Mouse (Mus musculus) erythroblast, embryonic 14.5 days (primary cell): ENCODE data around the gene Adamtsl5. TPM values are rescaled to one million over a fixed set of nuclear protein-coding genes. Genes with fewer than 3 reads are reported as not detected.
A peak's percentile ranks its signal among the peaks of the same experiment; 100 is the strongest.

Source experiments
- H3K27me3 ChIP-seq: 2 replicates; pipeline ENCODE4 v1.6.1; 2012; ENCODE audit warnings: inconsistent platforms; ENCODE audit not compliant: control insufficient read depth
- H3K36me3 ChIP-seq: 2 replicates; pipeline ENCODE4 v1.6.1; 2012; ENCODE audit warnings: mild to moderate bottlenecking, inconsistent platforms; ENCODE audit not compliant: control insufficient read depth
- H3K4me1 ChIP-seq: 2 replicates; pipeline ENCODE4 v1.6.1; 2012; ENCODE audit warnings: inconsistent platforms; ENCODE audit not compliant: control insufficient read depth
- H3K4me3 ChIP-seq: replicated peaks from 2 replicates; pipeline ENCODE3; 2012; ENCODE audit warnings: moderate library complexity, mild to moderate bottlenecking, inconsistent platforms
- H3K9me3 ChIP-seq: 2 replicates; pipeline ENCODE4 v1.6.1; 2012; ENCODE audit warnings: low read length, inconsistent platforms, mixed read lengths; ENCODE audit not compliant: control insufficient read depth
- GATA1 ChIP-seq: IDR thresholded peaks from 2 replicates; pipeline ENCODE4 v1.6.1; 2012; ENCODE audit warnings: low read length, inconsistent platforms, mixed read lengths
- TAL1 ChIP-seq: IDR thresholded peaks from 3 replicates; pipeline ENCODE4 v1.6.1; 2012; ENCODE audit warnings: low read length, inconsistent platforms, mixed read lengths
- polyA plus RNA-seq: library from polyadenylated mRNA; stranded (reverse); fragments of >175 nt; gene quantifications from 2 replicates; pipeline ENCODE4 v1.2.3, GENCODE M21; 2012

The Adamtsl5 gene
- 2.2 and 2.6 TPM in 2 replicates for polyA plus RNA-seq

DNA sequence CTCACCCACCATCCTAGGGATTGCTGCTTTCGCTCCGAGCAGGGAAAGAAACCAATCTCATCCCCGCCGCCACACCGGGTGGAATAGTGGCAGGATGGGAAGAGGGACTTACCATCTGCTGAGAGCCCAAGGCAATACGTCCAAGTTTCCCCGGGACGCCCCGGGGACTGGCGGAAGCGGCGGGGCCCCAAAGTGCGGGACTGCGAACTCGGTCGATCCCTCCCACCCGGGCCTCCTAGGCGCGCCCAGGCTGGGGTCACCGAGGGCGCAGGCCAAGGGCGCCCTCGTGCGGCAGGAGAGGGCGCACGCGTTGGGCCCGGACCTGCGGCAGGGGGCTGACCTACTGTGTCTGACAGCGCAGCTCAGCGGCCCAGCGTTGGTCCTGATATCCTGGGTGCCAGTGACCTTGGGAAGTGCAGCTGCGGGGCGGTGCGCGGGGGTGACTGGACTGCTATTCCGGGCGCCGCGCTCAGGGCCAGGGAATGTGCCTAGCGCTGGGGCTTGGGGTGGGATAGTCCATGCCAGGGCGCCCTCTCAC, at the start of gene Adamtsl5:
TSS of gene Adamtsl5 (minus strand) at position 169 of the 538 bp plus-strand sequence.
- Histone ChIP-seq H3K27me3 (peaks cover 72% of the 10 kb centered on the region), H3K4me3 (peak within 1 kb of the TSS; percentile 69), H3K9me3 (no peaks in the 10 kb centered on the region), H3K36me3 (no peaks in the 10 kb centered on the region), H3K4me1 (peaks cover 63% of the 10 kb centered on the region)
- no peak for TF ChIP-seq GATA1
- no peak for TF ChIP-seq TAL1

DNA sequence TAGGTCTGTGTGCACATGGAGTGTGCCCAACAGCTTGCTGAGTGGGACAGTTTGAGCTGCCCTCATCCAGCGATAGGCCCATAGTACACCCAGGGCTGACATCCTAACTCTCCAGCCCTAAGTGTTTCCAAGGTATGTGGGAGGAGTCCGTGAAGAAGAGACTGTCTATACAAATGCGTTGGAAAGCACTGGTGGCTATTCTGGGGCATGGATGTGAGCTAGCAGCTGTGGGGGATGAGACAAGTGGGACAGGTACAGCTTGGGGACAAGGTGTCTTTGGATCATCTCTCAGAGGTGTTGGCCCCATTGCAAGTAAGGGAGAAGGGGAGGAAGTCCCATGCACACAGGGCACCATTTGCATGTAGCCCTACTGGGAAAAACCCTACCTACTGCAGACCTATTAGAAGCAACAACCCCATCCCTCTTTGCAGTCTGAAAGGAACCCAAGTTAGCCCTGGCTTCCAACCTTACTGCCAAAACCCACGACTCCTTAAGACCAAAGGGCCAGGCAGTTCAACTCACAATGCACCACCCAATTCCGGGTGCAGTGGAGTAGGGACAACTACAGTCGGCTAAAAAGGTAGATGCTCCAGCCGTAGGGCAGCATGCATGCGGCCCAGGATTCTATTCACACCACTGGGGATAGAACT, 49.4 kb upstream of the Adamtsl5 start:
- Histone ChIP-seq H3K9me3 (no peaks in the 10 kb centered on the region), H3K36me3 (peaks cover 73% of the 10 kb centered on the region), H3K4me1 (peaks cover 57% of the 10 kb centered on the region), H3K4me3 (peak overlapping the region; percentile 80), H3K27me3 (no peaks in the 10 kb centered on the region)
- no peak for TF ChIP-seq TAL1
- TF ChIP-seq GATA1, result no peak

DNA sequence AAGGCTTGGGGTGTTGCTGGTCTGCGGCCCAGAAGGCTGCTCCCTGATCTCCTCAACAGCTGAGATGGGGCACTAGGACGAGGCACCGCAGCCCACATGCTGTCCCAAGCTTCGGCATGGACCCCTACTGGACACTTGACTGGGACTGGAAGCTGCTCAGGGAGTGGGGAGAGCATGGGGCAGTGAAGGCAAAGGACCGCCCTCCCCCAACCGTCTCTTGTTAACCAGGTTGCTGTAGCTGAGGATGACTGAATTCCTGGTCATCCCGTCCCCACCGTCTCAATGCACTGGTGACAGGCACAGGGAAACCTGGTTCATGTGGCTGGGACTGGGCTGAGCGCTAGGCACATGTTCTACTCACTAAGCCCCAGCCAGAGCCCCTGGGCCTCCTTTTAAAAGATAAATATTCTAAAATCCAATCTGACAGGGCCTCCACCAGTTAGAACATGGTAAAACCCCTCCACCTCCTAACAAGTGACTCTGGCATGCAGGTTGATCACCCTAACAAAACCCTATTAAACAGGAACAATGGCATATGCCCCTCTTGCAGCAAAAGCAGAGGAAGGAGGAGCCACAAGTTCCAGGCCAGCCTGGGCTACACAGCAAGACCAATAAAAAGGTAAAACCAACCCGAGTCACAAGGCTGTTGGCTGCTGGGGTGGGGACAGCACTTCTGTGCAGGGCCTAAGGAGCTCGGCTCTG, 48.8 kb upstream of the Adamtsl5 start:
- H3K9me3 ChIP-seq, result no peaks in the 10 kb centered on the region
- H3K4me1 ChIP-seq, result peaks cover 61% of the 10 kb centered on the region
- no peaks in the 10 kb centered on the region for H3K27me3 ChIP-seq
- TF ChIP-seq TAL1 (no peak), GATA1 (no peak)
- H3K4me3 ChIP-seq, result peak overlapping the region; percentile 80
- peaks cover 73% of the 10 kb centered on the region for H3K36me3 ChIP-seq

DNA sequence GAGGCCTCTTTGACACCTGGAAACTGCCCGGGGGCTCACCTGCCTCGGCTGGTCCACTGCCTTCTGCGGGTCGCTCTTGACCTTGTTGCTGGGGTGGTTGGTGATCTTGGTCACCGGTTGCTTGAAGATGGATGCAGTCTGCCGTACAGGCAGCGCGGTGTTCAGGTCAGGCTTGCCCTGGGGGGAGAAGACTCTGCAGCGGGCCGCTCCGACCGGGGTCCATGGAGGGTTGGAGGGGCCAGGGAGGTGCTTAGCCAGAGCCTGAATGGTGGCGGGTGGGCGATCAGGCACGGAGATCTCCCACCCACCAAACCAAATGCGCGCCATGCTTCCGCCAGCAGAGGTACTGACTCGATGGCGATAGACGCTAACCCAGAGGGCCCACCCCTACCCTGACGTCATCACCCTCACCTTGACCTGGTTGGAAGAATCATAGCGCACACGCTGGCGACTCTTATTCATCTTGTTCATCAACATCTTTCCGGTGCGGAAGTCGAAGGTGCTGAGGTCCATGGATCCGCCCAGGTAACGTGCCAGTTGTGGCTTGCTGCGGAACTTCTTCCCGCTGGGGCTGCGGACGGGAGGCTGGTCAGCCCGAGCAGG, 46.9 kb upstream of the Adamtsl5 start:
- Histone ChIP-seq H3K4me1 (peaks cover 52% of the 10 kb centered on the region), H3K9me3 (no peaks in the 10 kb centered on the region), H3K36me3 (peaks cover 76% of the 10 kb centered on the region), H3K27me3 (no peaks in the 10 kb centered on the region), H3K4me3 (no peak overlapping the region)
- no peak for TF ChIP-seq GATA1
- TF ChIP-seq TAL1, result no peak

DNA sequence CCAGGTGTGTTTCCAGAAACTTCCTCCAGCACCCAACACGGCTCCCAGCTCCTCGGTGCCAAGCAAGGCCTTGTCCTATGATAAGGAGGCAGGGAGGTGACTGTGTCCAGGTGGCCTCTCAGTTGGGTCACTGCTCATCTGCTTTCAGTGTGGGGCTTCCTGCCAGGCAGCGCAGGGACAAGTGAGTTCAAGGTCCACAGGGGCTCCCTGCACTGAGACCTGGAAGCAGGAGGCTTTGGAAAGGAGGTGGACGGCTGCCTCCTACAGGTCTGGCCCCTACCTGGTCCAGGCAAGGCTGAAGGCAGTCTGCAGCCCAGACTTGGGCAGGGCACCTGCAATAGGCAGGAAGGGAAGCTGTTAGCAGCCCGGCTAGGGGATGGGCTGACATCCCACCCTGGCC, 44.5 kb upstream of the Adamtsl5 start:
- Histone ChIP-seq H3K4me1 (peaks cover 51% of the 10 kb centered on the region), H3K36me3 (peaks cover 76% of the 10 kb centered on the region), H3K27me3 (no peaks in the 10 kb centered on the region), H3K9me3 (no peaks in the 10 kb centered on the region), H3K4me3 (no peak overlapping the region)
- TF ChIP-seq GATA1 (no peak), TAL1 (no peak)

DNA sequence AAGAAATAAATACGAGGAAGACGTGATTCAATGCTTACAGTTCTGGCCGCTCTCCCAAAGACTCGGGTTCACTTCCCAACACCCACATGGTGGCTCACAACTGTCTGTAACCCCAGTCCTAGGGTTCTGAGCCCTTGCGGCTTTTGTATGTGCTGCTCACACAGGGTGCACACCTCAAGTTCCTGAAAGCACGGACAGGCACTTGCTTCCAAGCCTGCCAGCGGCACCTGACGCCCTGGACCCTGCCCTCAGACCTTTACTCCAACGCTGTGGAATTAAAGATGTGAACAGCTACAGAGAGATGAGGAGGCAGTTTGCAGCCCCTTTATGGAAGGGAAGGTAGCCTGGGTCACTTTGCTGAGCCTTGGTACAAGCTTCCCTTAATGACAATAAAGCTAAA, 42.5 kb upstream of the Adamtsl5 start:
- Histone ChIP-seq H3K4me3 (no peak overlapping the region), H3K4me1 (peaks cover 50% of the 10 kb centered on the region), H3K36me3 (peaks cover 57% of the 10 kb centered on the region), H3K27me3 (peaks cover 12% of the 10 kb centered on the region), H3K9me3 (no peaks in the 10 kb centered on the region)
- TF ChIP-seq GATA1 (no peak), TAL1 (no peak)

DNA sequence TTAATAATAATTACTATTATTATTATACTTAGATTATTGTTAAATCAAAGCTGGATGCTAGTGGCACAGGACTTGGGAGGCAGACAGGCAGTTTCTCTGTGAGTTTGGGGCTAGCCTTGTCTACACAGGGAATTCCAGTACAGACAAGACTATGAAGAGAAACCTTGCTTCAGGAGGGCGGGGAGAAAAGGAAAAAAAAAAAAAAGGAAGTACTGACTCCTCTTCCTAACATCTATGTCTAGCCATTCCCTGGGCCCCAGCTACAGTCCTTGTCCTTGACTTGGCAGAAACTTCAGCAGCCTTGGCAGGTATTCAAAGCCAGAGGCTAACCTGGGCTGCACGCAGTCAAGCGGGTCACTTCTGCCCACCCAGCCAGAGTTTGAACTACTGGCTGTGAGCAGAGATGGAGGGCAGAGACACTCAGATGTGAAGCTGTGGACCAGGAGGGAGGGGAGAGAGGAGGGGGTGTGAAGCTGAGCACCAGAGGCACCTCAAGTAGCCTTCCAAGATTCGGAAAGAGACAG, 41.0 kb upstream of the Adamtsl5 start:
- H3K9me3 ChIP-seq, result no peaks in the 10 kb centered on the region
- peaks cover 12% of the 10 kb centered on the region for H3K27me3 ChIP-seq
- peaks cover 60% of the 10 kb centered on the region for H3K4me1 ChIP-seq
- no peak overlapping the region for H3K4me3 ChIP-seq
- TF ChIP-seq GATA1, result no peak
- no peak for TF ChIP-seq TAL1
- H3K36me3 ChIP-seq, result peaks cover 43% of the 10 kb centered on the region

DNA sequence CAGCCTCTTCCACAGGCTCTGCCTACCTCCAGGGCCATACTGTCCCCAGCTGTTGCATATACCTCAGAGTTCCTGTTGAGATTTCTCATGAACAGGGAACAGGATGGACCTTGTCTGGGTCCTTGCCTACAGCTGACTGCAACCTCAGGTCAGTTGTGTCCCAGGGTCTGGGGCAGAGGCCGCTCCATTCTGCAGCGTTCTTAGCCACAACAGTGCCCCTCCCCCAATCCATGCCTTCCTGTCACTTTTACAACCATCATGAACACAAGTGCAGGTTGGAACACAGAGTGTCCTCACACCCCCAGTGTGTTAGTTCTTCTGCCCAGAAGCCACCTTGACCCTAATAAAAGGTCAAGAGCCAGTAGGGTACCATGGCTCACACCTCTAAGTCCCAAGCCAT, 40.5 kb upstream of the Adamtsl5 start:
- Histone ChIP-seq H3K4me1 (peaks cover 65% of the 10 kb centered on the region), H3K4me3 (no peak overlapping the region), H3K27me3 (peaks cover 12% of the 10 kb centered on the region), H3K9me3 (no peaks in the 10 kb centered on the region), H3K36me3 (peaks cover 41% of the 10 kb centered on the region)
- TF ChIP-seq GATA1, result no peak
- TF ChIP-seq TAL1, result no peak

DNA sequence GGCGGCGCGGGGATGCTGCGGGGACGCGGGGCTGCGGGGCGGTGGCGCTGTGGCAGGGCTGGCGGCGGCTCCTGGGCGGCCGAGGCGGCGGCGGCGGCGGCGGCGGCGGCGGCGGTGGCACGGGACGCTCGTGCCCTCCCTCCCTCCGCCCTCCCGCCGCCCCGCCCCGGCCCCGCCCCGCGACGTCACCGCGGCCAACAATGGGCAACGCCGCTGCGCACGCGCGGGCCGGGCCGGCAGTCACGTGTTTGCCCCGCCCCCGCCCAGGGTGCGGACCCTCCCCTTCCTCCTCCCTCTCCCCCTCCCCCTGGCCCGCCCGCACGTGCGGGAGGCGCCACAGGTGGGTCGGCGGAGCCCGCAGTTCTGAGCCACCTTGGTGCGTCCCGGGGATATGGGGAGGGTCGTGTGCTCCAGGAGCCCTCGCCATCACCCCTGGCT, 39.3 kb upstream of the Adamtsl5 start, which contains the start of gene Mex3d:
TSS of gene Mex3d (minus strand) at position 138 of the 438 bp plus-strand sequence.
- H3K36me3 ChIP-seq, result peaks cover 40% of the 10 kb centered on the region
- no peaks in the 10 kb centered on the region for H3K9me3 ChIP-seq
- no peak for TF ChIP-seq GATA1
- no peak for TF ChIP-seq TAL1
- H3K4me1 ChIP-seq, result peaks cover 69% of the 10 kb centered on the region
- peaks cover 12% of the 10 kb centered on the region for H3K27me3 ChIP-seq
- H3K4me3 ChIP-seq, result peak within 1 kb of the TSS; percentile 76
